ENCODE assay signal across 25 mouse cellular contexts in the genomic region with DNA sequence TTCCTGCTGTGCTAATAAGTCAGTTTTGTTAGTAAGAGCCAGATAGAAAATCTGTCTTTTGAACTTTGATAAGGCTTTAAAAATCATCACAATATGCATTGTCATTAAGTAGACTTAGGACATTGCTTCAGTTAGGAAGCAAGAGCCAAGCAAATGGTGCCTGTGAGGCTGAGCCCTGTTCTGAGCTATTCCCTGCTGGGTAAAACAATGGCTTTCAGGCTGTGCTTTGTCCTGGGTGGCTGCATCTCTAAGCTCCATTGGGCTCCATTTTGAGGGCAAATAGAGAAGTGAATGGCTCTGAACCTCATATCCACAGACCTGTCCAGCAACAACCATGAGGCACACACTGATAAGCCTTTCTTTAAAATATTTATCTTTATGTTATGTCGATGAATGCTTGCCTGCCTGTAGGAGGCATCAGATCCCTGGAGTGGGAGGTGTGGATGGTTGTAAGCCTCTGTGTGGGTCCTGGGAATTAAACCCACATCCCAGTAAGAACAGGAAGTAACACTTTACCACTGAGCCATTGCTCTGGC. TPM values are rescaled to one million over a fixed set of nuclear protein-coding genes. Genes with fewer than 3 reads are reported as not detected.
DNase-seq lines count a peak whose midpoint lies in the region; ATAC-seq lines count a peak whose summit lies in the region.
"Had no signal": no experiment of that assay in that cellular context is flagged by ENCODE, and none has a peak within 500 bp of the region (broad histone marks: within the 10 kb centered on the region; RNA-seq: fewer than 3 reads in every experiment).

No protein-coding gene starts in this region.

- no peak for ATAC-seq in midbrain, embryonic 15.5 days (replicated peaks)
- ATAC-seq in liver, embryonic 15.5 days (ENCODE audit: insufficient read depth): no peak
- ATAC-seq: CD4-positive, CD25-positive, alpha-beta regulatory T cell, adult 4 months; midbrain, embryonic 13.5 days had no signal

- H3K4me2 ChIP-seq in midbrain, embryonic 15.5 days: no peak overlapping the region
- H3K4me2 ChIP-seq in liver, embryonic 15.5 days: no peak overlapping the region
- H3K4me2 ChIP-seq: embryonic facial prominence, embryonic 12.5 days; heart, embryonic 12.5 days; hindbrain, embryonic 12.5 days; limb, embryonic 13.5 days; midbrain, embryonic 13.5 days; stomach, embryonic 15.5 days had no signal

- peaks cover 44% of the 10 kb centered on the region for H3K4me1 ChIP-seq in midbrain, embryonic 10.5 days
- peaks cover 11% of the 10 kb centered on the region for H3K4me1 ChIP-seq in midbrain, embryonic 15.5 days
- peaks cover 67% of the 10 kb centered on the region for H3K4me1 ChIP-seq in liver, embryonic 15.5 days (replicated peaks)
- H3K4me1 ChIP-seq: stomach, embryonic 15.5 days had no signal

- DNase-seq in midbrain, embryonic 10.5 days (ENCODE audit: low spot score): no peak
- peak; percentile 17 for DNase-seq in liver
- DNase-seq in adrenal gland, adult 2 months: no peak
- DNase-seq in c-Kit-positive CD71-positive TER-119-positive erythroid progenitor cells, embryonic 14.5 days (ENCODE audit: low spot score): no peak
- no peak for DNase-seq in kidney, adult 11 months
- DNase-seq: cerebellum, adult 11-12 months; cerebellum, postnatal 10 days; gastrocnemius, postnatal 25 days; heart, adult 18-20 months; heart, postnatal 10 days; kidney, adult 2 months; layer of hippocampus, adult 9-11 months; right cerebral cortex, postnatal 4 days; thymus, adult 2 months; thymus, postnatal 4 days had no signal

- 21% methylated on average over 1 of the region's 1 CpGs for WGBS in midbrain, embryonic 10.5 days
- WGBS in midbrain, embryonic 15.5 days: 0% methylated on average over 1 of the region's 1 CpGs
- 8% methylated on average over 1 of the region's 1 CpGs for WGBS in liver, embryonic 15.5 days (ENCODE audit: insufficient replicate concordance)

- peaks cover 29% of the 10 kb centered on the region for H3K27me3 ChIP-seq in midbrain, embryonic 10.5 days (ENCODE audit: low read depth, poor library complexity, severe bottlenecking)
- H3K27me3 ChIP-seq in midbrain, embryonic 15.5 days (replicated peaks): 0 out of 2 replicates have a peak, but pooled peaks cover 3% of the 10 kb centered on the region
- H3K27me3 ChIP-seq in liver, embryonic 15.5 days: no peaks in the 10 kb centered on the region
- H3K27me3 ChIP-seq: heart, embryonic 12.5 days; hindbrain, embryonic 12.5 days; stomach, embryonic 15.5 days had no signal

- no peaks in the 10 kb centered on the region for H3K9me3 ChIP-seq in midbrain, embryonic 10.5 days (replicated peaks)
- no peaks in the 10 kb centered on the region for H3K9me3 ChIP-seq in midbrain, embryonic 15.5 days
- H3K9me3 ChIP-seq in liver, embryonic 15.5 days (replicated peaks): no peaks in the 10 kb centered on the region
- H3K9me3 ChIP-seq: embryonic facial prominence, embryonic 12.5 days; heart, embryonic 12.5 days; hindbrain, embryonic 12.5 days; limb, embryonic 13.5 days; midbrain, embryonic 13.5 days; stomach, embryonic 15.5 days had no signal

- no peaks in the 10 kb centered on the region for H3K36me3 ChIP-seq in midbrain, embryonic 10.5 days
- no peaks in the 10 kb centered on the region for H3K36me3 ChIP-seq in midbrain, embryonic 15.5 days (replicated peaks)
- no peaks in the 10 kb centered on the region for H3K36me3 ChIP-seq in liver, embryonic 15.5 days (replicated peaks)
- H3K36me3 ChIP-seq: embryonic facial prominence, embryonic 12.5 days; heart, embryonic 12.5 days; hindbrain, embryonic 12.5 days; limb, embryonic 13.5 days; midbrain, embryonic 13.5 days; stomach, embryonic 15.5 days had no signal

- H3K9ac ChIP-seq in midbrain, embryonic 15.5 days: no peak overlapping the region
- H3K9ac ChIP-seq in liver, embryonic 15.5 days: no peak overlapping the region
- H3K9ac ChIP-seq: embryonic facial prominence, embryonic 12.5 days; heart, embryonic 12.5 days; hindbrain, embryonic 12.5 days; limb, embryonic 13.5 days; midbrain, embryonic 13.5 days; stomach, embryonic 15.5 days had no signal

- H3K27ac ChIP-seq in midbrain, embryonic 10.5 days (replicated peaks): peak overlapping the region; percentile 33; the same call in 1 of the 2 replicates
- no peak overlapping the region for H3K27ac ChIP-seq in midbrain, embryonic 15.5 days
- peak overlapping the region; percentile 58; the same call in 1 of the 2 replicates for H3K27ac ChIP-seq in liver, embryonic 15.5 days (replicated peaks)
- H3K27ac ChIP-seq: embryonic facial prominence, embryonic 12.5 days; hindbrain, embryonic 12.5 days; kidney, postnatal 0 days; limb, embryonic 13.5 days; midbrain, embryonic 13.5 days; stomach, embryonic 15.5 days had no signal

- H3K4me3 ChIP-seq in midbrain, embryonic 10.5 days: no peak overlapping the region
- H3K4me3 ChIP-seq in midbrain, embryonic 15.5 days: no peak overlapping the region
- no peak overlapping the region for H3K4me3 ChIP-seq in liver, embryonic 15.5 days (replicated peaks)
- H3K4me3 ChIP-seq: embryonic facial prominence, embryonic 12.5 days; heart, embryonic 12.5 days; hindbrain, embryonic 12.5 days; limb, embryonic 13.5 days; midbrain, embryonic 13.5 days; stomach, embryonic 15.5 days had no signal

RNA-seq across cellular contexts. Expression of a gene that starts 3.7 kb away (rescaled TPM):
- polyA plus RNA-seq in midbrain, embryonic 10.5 days (2016; fragmentation: Nextera tagmentation; extraction: Ambion mirVana): 5.3 and 5.7 TPM in 2 replicates
- polyA plus RNA-seq in midbrain, embryonic 15.5 days (2015; fragmentation: Nextera tagmentation; extraction: Ambion mirVana): 15.9 and 18.0 TPM in 2 replicates
- polyA plus RNA-seq in liver, embryonic 15.5 days (2015; fragmentation: Nextera tagmentation; extraction: Ambion mirVana): 30.3 and 34.6 TPM in 2 replicates
- 1 to 10 TPM; 2.8 to 5.3 TPM for total RNA-seq in adrenal gland, adult 2 months (2021)
- 5.5 and 8.1 TPM in 2 replicates for polyA plus RNA-seq in adrenal gland, adult 2 months (2012; rRNA removed)

RNA-seq across cellular contexts. Expression of a gene that starts 45.4 kb away (rescaled TPM):
- polyA plus RNA-seq in midbrain, embryonic 10.5 days (2016; fragmentation: Nextera tagmentation; extraction: Ambion mirVana): 262 and 299 TPM in 2 replicates
- 174 and 179 TPM in 2 replicates for polyA plus RNA-seq in midbrain, embryonic 15.5 days (2015; fragmentation: Nextera tagmentation; extraction: Ambion mirVana)
- 60.6 and 61.2 TPM in 2 replicates for polyA plus RNA-seq in liver, embryonic 15.5 days (2015; fragmentation: Nextera tagmentation; extraction: Ambion mirVana)
- total RNA-seq in adrenal gland, adult 2 months (2021): 10 to 100 TPM; 43.5 to 67.2 TPM
- 36.4 and 45.4 TPM in 2 replicates for polyA plus RNA-seq in adrenal gland, adult 2 months (2012; rRNA removed)

RNA-seq across cellular contexts. Expression of a gene that starts 46.5 kb away (rescaled TPM):
- 70.4 and 90.6 TPM in 2 replicates for polyA plus RNA-seq in midbrain, embryonic 10.5 days (2016; fragmentation: Nextera tagmentation; extraction: Ambion mirVana)
- polyA plus RNA-seq in midbrain, embryonic 15.5 days (2015; fragmentation: Nextera tagmentation; extraction: Ambion mirVana): 147 and 156 TPM in 2 replicates
- polyA plus RNA-seq in liver, embryonic 15.5 days (2015; fragmentation: Nextera tagmentation; extraction: Ambion mirVana): 9.3 and 9.5 TPM in 2 replicates
- 10 to 100 TPM; 20.5 to 32.2 TPM for total RNA-seq in adrenal gland, adult 2 months (2021)
- 19.8 and 21.4 TPM in 2 replicates for polyA plus RNA-seq in adrenal gland, adult 2 months (2012; rRNA removed)
